Mouse (Mus musculus) embryo, embryonic 11 days (tissue): Measurements from ENCODE around the gene Hist3h2a.
A peak's percentile ranks its signal among the peaks of the same experiment; 100 is the strongest.

ENCODE experiments used
- DNase-seq: peaks from one replicate; pipeline ENCODE4 v3.0.0-alpha.2; 2015

Gene Hist3h2a

GRCm38 (mm10) chr11:58970831-58971530, 16.5 kb downstream of the Hist3h2a start:
- DNase-seq = no peak

- DNase-seq = no peak
Observed at GRCm38 (mm10) chr11:58971796-58972195, 17.3 kb downstream of the Hist3h2a start.

DNA sequence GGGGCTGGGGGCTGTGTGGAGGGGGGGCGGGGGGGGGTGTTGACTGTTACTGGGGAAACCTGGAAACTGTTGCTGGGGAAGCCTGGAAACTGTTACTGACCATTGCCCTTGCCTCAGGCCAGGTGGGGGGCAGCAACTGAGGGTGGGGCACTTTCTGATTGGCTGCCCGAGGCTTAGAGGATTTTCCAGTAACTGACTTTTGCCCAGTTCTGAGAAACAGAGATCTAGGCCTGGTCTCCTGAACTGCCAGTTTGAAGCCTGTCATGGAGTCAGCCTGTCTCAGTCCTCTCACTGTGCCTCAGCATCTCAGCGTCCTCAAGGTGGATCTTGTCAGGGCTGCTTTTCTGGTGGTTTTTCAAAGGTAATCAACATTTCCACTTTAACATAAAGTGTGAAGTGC, 19.9 kb downstream of the Hist3h2a start:
- no peak for DNase-seq

GRCm38 (mm10) chr11:58977150-58977549, 22.7 kb downstream of the Hist3h2a start:
- peak; percentile 58 for DNase-seq

DNA sequence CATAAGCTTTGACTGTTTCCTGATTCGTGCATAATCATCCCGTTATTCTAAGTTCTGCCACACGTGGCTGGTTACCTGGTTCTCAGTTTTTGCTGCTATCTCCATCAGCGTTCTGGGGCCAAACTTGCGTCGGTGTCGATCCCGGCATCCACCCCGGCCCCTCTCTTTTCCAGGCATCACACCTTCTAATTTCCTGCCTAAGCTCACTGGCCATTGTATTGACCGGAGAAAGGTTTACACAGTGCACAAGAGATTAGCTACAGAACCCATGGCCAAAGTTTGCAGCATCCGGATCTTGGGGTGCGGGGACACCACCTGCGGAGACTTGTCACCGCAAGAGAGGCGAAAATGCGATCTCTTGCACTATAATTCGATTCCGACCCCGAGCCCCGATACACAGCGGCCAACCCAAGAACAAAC, 23.1 kb downstream of the Hist3h2a start:
- no peak for DNase-seq

DNA sequence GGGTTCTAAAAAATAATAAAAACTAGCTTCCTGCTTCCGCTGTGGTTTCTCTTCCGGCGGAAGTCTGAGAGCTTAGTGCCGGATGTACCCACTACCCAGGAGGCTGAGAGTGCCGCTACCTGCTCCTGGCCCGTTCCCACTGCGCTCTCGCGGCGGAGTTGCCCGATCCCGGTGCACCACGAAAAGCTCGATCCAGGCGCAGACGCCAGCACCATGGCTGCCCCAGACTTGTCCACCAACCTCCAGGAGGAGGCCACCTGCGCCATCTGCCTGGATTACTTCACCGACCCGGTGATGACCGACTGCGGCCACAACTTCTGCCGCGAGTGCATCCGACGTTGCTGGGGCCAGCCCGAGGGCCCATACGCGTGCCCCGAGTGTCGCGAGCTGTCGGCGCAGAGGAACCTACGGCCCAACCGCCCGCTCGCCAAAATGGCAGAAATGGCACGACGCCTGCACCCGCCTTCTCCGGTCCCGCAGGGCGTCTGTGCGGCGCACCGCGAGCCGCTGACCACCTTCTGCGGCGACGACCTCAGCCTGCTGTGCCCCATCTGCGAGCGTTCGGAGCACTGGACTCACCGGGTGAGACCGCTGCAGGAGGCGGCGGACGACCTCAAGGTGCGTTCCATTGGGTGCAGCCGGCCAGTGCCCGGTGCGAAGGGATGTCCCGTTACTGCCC, 23.7 kb downstream of the Hist3h2a start, which contains the start of gene Trim11:
Gene Trim11 (plus strand): TSS at position 67 of the 679 bp plus-strand sequence.
- DNase-seq = peak; percentile 90

GRCm38 (mm10) chr11:58978706-58979030, 24.2 kb downstream of the Hist3h2a start:
- DNase-seq = no peak

GRCm38 (mm10) chr11:58979183-58979582, 24.7 kb downstream of the Hist3h2a start:
- DNase-seq = no peak

- DNase-seq = no peak
Observed at GRCm38 (mm10) chr11:58979661-58980060, 25.2 kb downstream of the Hist3h2a start.

GRCm38 (mm10) chr11:58980381-58980990, 26.0 kb downstream of the Hist3h2a start:
- DNase-seq = no peak

- DNase-seq = peak; percentile 49
Observed at GRCm38 (mm10) chr11:58981541-58982447, 27.3 kb downstream of the Hist3h2a start.

- no peak for DNase-seq
Observed at GRCm38 (mm10) chr11:58982471-58983097, 28.1 kb downstream of the Hist3h2a start.

DNA sequence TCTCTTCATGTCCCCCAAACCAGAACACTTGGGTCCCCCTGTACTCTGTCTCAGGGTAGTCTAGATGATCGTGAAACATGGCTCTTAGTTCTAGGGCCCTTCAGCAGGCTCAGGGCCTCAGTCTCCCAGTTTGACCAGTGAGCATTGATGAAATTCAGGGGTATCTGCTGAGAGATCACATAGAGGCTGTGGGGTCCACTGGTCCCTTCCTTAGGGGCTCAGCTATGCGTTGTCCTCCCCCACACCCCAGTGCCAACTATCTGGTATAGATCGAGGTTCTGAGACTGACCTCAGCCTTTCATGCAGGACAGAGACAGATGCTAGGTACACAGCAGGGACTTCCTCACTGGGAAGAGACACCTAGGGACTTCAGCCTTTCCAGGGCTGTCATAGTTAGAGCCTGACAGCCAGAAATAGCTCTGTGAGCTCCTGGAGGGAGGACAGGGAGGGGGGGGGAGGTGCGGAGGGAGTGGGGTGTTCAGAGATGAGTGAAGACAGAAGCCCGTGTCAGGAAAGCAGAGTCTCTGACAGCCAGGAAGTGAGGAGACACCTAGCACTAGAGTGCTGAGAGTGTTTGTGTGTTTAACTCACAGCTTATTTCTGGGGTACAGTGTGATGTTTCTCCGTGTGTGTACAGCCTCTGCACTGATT, 29.3 kb downstream of the Hist3h2a start:
- DNase-seq = no peak

GRCm38 (mm10) chr11:58984657-58985056, 30.2 kb downstream of the Hist3h2a start:
- DNase-seq = no peak

DNA sequence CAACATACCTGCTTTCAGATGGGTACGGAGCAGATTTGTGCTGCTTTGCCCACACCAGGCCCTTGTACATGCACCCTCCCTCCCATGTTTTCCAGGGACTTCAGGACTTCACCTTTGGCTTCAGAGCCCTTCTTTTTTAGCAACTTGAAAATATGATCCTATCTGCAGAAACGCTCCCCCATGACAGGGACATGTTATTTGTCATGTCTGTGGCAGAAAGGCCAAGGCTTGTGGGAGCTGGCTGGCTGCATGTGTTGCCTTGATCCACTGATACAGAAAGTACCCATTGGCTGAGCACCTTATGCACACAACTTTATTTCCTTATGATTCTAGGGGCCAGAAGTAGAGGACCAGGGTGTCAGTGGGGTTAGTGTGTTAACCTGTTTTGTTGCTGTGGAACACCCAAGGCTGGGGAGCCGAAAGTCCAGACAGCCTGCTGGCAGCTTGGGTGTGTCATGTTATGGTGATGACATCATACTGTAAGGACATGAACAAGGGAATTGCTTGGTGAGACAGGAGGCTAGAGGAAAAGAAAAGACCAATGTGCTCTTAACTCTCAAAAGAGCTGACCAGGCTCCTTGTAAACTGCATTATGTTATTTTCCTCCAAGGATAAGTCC, 30.9 kb downstream of the Hist3h2a start:
- no peak for DNase-seq

DNA sequence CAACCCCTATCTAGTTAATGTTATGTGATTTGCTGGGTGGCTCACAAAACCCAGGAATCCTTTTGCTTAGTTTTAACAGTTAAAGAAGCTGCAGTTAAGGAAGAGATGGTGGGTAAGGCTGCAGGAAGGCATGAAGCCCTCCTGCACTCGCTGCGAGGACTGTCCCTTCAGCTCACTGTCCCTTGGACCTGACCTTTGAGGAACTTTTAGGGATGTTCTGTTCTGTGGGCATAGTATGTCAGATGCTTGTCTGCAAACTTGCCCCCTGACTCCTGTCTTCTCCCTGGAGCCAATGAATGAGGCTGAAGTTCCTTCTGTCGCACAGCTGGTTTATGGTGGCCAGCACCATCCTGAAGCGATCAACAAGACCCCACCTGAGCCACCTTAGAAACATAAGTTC, 34.7 kb downstream of the Hist3h2a start:
- no peak for DNase-seq

DNA sequence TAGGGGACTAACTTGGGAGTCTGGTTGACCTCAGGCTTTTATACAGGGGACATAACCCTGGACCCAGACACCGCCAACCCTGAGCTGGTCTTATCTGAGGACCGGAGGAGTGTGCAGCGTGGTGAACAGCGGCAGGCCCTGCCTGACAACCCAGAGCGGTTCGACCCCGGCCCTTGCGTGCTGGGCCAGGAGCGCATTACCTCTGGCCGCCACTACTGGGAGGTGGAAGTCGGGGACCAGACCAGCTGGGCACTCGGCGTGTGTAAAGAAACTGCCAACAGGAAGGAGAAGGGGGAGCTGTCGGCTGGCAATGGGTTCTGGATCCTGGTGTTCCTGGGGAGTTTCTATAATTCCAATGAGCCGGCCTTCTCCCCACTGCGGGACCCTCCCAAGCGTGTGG, 35.7 kb downstream of the Hist3h2a start:
- no peak for DNase-seq

DNA sequence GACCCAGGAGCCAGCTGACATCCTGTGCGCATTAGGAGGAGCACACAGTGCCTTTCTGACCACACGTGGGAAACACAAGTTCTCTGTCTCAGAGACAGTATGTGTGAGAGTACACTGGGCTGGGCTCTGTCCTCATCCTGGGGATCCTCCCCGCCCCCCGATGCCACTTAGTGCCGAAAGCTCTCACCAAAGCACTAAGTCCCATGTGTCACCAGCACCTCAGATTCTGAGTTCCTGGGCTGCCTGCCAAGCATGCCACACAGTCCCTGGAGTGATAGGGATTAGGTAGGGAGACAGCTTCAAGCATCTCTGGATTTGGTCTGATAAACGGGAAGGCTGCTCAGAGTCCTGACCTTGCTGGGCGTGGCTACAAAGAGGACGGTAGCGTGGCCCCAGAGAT, 36.3 kb downstream of the Hist3h2a start:
- DNase-seq = no peak

DNA sequence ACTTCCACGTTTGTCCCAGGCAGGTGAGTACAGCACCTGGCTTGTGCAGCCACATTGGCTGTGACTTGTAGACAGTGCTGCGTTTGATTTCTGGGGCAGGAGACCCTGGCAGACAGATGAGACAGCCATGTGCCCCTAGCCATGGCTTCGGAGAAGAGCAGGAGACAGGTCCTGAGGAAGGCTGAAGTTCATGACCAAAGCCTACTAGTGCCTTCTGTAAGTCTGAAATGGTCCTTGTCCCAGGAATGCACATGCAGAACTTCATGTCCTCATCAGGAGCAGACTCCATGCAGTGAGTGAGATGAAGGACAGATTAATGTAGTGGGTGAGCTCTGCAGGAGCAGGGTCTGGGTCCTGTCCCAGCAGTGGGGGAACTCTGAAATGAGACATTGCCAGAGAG, 37.4 kb downstream of the Hist3h2a start:
- DNase-seq = no peak

- no peak for DNase-seq
Observed at GRCm38 (mm10) chr11:58993091-58993670, 38.7 kb downstream of the Hist3h2a start.

GRCm38 (mm10) chr11:58994337-58994826, 39.9 kb downstream of the Hist3h2a start:
- DNase-seq = peak; percentile 67
